Mouse (Mus musculus) limb, embryonic 14.5 days (tissue): ENCODE measurements around the gene Riiad1. TPM values are rescaled to one million over a fixed set of nuclear protein-coding genes. Genes with fewer than 3 reads are reported as not detected.

Experiments used
- ATAC-seq: fragments of 200-750 bp; cut with Nextera tagmentation; 2 replicates; pipeline ENCODE4 v1.8.0; 2017; ENCODE audit warnings: low read depth, moderate number of reproducible peaks, moderate TSS enrichment; ENCODE audit not compliant: low FRiP score
- DNase-seq: peaks from one replicate; pipeline ENCODE4 v3.0.0-alpha.2; 2015; ENCODE audit warnings: low spot score
- H3K27ac ChIP-seq: fragments of 300-500 bp; sonication (generic); replicated peaks from 2 replicates; pipeline ENCODE4 v1.5.1; 2014; ENCODE audit warnings: low read depth, mild to moderate bottlenecking, low read length, moderate library complexity, mixed read lengths
- H3K27me3 ChIP-seq: fragments of 300-500 bp; sonication (generic); 2 replicates; pipeline ENCODE4 v1.6.1; 2014; ENCODE audit warnings: low read length, mixed read lengths; ENCODE audit not compliant: control insufficient read depth, insufficient read depth
- H3K36me3 ChIP-seq: fragments of 300-500 bp; sonication (generic); 2 replicates; pipeline ENCODE4 v1.6.1; 2014; ENCODE audit warnings: mild to moderate bottlenecking, low read length, moderate library complexity, mixed read lengths; ENCODE audit not compliant: control insufficient read depth, insufficient read depth
- H3K4me1 ChIP-seq: fragments of 300-500 bp; sonication (generic); 2 replicates; pipeline ENCODE4 v1.6.1; 2014; ENCODE audit warnings: antibody characterized with exemption, low read length, mixed read lengths; ENCODE audit not compliant: control insufficient read depth, insufficient read depth
- H3K4me2 ChIP-seq: fragments of 300-500 bp; sonication (generic); replicated peaks from 2 replicates; pipeline ENCODE4 v1.6.1; 2014; ENCODE audit warnings: low read depth, mild to moderate bottlenecking, low read length, moderate library complexity; ENCODE audit not compliant: severe bottlenecking
- H3K4me3 ChIP-seq: fragments of 300-500 bp; sonication (generic); replicated peaks from 2 replicates; pipeline ENCODE4 v1.5.1; 2014; ENCODE audit warnings: low read length
- H3K9ac ChIP-seq: fragments of 300-500 bp; sonication (generic); 2 replicates; pipeline ENCODE4 v1.6.1; 2014; ENCODE audit warnings: mild to moderate bottlenecking, low read depth, low read length, moderate library complexity; ENCODE audit not compliant: severe bottlenecking
- H3K9me3 ChIP-seq: fragments of 300-500 bp; sonication (generic); 2 replicates; pipeline ENCODE4 v1.6.1; 2016; ENCODE audit warnings: low read length; ENCODE audit not compliant: control insufficient read depth
- POLR2A ChIP-seq: fragments of 200-500 bp; IDR thresholded peaks from 2 replicates; pipeline ENCODE4 v1.8.0; 2012; ENCODE audit warnings: inconsistent platforms, mild to moderate bottlenecking, moderate library complexity, borderline replicate concordance; ENCODE audit not compliant: insufficient read depth, insufficient read length; ENCODE audit errors: extremely low read depth
- WGBS: fragments of 180-500 bp; shearing (Covaris S2); extraction: QIAGEN DNeasy Blood & Tissue Kit; methylation state at CpG from one replicate; pipeline ENCODE4 v1.1.7; 2014; 5-methylcytosine and 5-hydroxymethylcytosine counted together
- polyA plus RNA-seq, 2 experiments: library from polyadenylated mRNA; depleted of rRNA in 1 of 2; stranded (reverse) in 1 of 2; unstranded in 1 of 2; fragments of >200 nt; fragmentation: Nextera tagmentation in 1 of 2; extraction: Ambion mirVana in 1 of 2; gene quantifications; 2 replicates each; pipeline versions ENCODE4 v1.2.1 to v1.2.3; 2012 to 2014

The Riiad1 gene
- polyA plus RNA-seq, 2 experiments = 1.4 to 3.8 TPM

DNA sequence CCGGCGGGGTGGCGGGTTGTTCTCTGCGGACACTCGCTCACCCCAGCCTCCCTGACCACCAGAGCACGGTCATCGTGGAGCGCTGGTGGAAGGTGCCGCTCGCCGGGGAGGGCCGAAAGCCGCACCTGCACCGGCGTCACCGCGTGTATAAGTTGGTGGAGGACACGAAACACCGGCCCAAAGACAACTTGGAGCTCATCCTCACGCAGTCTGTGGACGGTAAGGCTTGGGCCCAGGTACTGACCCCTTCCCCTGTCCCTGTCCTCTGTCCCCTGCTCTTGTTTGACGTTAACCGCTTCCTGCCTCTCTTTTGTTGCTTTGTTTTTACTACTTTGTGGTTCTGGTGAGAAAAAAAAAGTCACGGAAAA is 36.6 kb downstream of the Riiad1 start, which contains the start of gene Oaz3:
TSS of gene Oaz3 (minus strand) at position 319 of the 368 bp plus-strand sequence.
- Histone ChIP-seq H3K27me3 (no peaks in the 10 kb centered on the region), H3K4me3 (peak within 1 kb of the TSS; percentile 92), H3K4me2 (peak within 1 kb of the TSS; percentile 70), H3K36me3 (peaks cover 40% of the 10 kb centered on the region), H3K9ac (peak within 1 kb of the TSS; percentile 84), H3K27ac (0 out of 2 replicates have a peak within 1 kb of the TSS, but pooled peaks have one; percentile 15), H3K4me1 (peaks cover 6% of the 10 kb centered on the region; the same call in 1 of the 2 replicates), H3K9me3 (no peaks in the 10 kb centered on the region)
- no peak for ATAC-seq
- WGBS = under 1% methylated on average over 24 of the region's 24 CpGs
- no peak for TF ChIP-seq POLR2A
- no peak for DNase-seq

DNA sequence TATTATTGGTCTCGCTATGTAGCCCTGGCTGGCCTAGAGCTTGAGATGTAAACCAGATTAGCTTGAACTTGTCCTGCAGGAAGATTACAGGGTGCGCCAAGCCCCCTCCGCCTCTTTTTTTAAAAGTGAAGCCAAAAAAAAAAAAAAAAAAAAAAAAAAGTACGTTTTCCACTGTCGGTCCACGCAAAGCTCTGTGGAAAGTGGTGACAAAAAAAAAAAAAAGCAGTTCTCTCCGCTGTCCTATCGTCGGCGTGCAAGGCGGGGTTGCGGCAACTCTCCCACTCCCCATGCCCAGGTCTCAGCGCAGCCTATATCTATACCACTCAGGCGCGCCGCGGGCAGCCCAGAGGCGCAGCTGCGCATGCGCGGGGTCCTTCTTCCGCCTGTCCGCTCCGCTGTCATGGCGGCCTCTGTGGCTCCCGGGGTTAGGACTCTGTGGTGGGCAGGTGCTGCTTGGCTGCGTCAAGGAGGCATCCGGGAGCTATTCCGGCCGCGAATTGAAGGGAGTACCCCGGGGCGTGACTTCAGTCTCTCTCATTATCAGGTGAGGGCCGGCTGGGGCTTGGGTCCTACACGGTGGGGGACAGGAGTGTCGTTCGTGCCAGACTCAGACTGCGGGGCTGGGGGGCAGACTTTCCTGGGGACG is 37.1 kb downstream of the Riiad1 start, which contains the start of gene Mrpl9:
TSS of gene Mrpl9 (plus strand) at position 368 of the 646 bp plus-strand sequence.
- Histone ChIP-seq H3K4me3 (peak within 1 kb of the TSS; percentile 92), H3K4me2 (peak within 1 kb of the TSS; percentile 70), H3K4me1 (peaks cover 6% of the 10 kb centered on the region; the same call in 1 of the 2 replicates), H3K27me3 (no peaks in the 10 kb centered on the region), H3K9me3 (no peaks in the 10 kb centered on the region), H3K9ac (peak within 1 kb of the TSS; percentile 84), H3K36me3 (peaks cover 36% of the 10 kb centered on the region), H3K27ac (0 out of 2 replicates have a peak within 1 kb of the TSS, but pooled peaks have one; percentile 15)
- DNase-seq (peak; percentile 97), ATAC-seq (peak; percentile 98)
- WGBS = under 1% methylated on average over 36 of the region's 39 CpGs
- peak; percentile 92; the same call in 1 of the 2 replicates for TF ChIP-seq POLR2A

DNA sequence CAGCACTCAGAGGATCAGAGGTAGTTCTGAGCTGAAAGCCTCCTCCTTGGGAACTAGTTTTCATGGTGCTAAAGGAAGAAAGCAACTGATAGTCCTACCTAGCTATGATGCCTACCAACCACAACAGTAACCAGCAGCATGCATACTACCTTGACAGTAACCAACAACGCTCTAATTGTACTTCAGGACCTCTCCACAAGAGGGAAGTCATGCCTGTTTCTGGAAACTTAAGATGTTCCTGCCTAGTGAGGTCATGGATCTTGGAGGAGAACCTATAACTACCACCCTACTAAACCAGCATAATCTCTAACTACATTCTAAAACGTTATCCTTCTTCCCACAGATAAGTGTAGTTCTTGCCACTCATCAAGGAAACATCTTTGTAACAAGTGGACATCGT is 39.0 kb downstream of the Riiad1 start:
- no peak for DNase-seq
- H3K27me3 ChIP-seq = no peaks in the 10 kb centered on the region
- TF ChIP-seq POLR2A = no peak
- no peaks in the 10 kb centered on the region for H3K9me3 ChIP-seq
- H3K4me1 ChIP-seq = peaks cover 6% of the 10 kb centered on the region; the same call in 1 of the 2 replicates
- H3K4me2 ChIP-seq = no peak overlapping the region
- WGBS = 37% methylated on average over 3 of the region's 3 CpGs
- peaks cover 17% of the 10 kb centered on the region for H3K36me3 ChIP-seq
- H3K27ac ChIP-seq = no peak overlapping the region
- no peak for ATAC-seq
- no peak overlapping the region for H3K9ac ChIP-seq
- no peak overlapping the region for H3K4me3 ChIP-seq

DNA sequence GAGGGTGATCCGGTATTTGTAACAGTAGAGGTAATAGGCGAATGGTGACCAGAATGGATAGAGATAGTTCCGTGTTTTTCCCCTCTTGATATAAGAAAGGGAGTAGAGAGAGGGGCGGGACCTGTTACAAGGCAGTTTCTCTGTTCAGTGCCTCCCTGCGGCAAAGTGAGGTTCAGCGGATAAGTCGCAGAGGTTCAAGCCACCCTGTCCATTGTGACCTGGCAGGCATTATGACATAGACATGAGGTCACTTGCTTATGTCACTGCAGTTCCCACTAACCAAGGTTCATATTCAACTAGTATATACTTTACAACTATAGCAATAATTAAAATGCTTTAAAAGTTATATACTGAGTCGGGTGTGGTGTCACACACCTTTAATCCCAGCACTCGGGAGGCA is 43.7 kb downstream of the Riiad1 start:
- Histone ChIP-seq H3K36me3 (no peaks in the 10 kb centered on the region), H3K4me1 (no peaks in the 10 kb centered on the region), H3K4me2 (no peak overlapping the region), H3K9ac (no peak overlapping the region), H3K9me3 (no peaks in the 10 kb centered on the region), H3K4me3 (no peak overlapping the region), H3K27me3 (no peaks in the 10 kb centered on the region), H3K27ac (no peak overlapping the region)
- 81% methylated on average over 9 of the region's 9 CpGs for WGBS
- ATAC-seq = no peak
- no peak for TF ChIP-seq POLR2A
- no peak for DNase-seq

DNA sequence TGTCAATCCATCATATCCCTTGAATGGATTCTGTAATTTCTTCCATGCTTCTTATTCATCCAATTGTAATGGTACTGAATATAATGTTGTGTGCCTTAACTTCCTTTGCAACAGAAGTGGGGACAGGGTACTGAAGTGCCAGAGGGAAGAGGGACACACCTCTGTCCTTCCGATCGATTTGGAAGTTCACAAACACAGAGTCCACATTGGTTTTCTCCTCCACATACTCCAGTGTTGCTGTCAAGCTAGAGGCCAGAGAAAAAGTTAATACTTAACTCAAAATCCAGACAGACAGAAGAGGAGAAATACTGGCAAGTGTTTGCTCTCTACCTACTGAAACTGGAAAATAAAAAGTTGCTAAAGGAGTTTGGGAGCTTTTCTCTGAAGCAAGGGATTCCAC is 45.8 kb downstream of the Riiad1 start:
- Histone ChIP-seq H3K36me3 (no peaks in the 10 kb centered on the region), H3K4me2 (no peak overlapping the region), H3K9ac (no peak overlapping the region), H3K4me1 (no peaks in the 10 kb centered on the region), H3K4me3 (no peak overlapping the region), H3K27me3 (no peaks in the 10 kb centered on the region), H3K9me3 (no peaks in the 10 kb centered on the region), H3K27ac (no peak overlapping the region)
- 90% methylated on average over 2 of the region's 2 CpGs for WGBS
- TF ChIP-seq POLR2A = no peak
- ATAC-seq = no peak
- no peak for DNase-seq
